Mouse (Mus musculus): ENCODE data around the gene Hint2. TPM values are rescaled to one million over a fixed set of nuclear protein-coding genes. Genes with fewer than 3 reads are reported as not detected.

Hint2 gene
- polyA plus RNA-seq (2012; rRNA removed): 45.5 and 47.2 TPM in 2 replicates

DNA sequence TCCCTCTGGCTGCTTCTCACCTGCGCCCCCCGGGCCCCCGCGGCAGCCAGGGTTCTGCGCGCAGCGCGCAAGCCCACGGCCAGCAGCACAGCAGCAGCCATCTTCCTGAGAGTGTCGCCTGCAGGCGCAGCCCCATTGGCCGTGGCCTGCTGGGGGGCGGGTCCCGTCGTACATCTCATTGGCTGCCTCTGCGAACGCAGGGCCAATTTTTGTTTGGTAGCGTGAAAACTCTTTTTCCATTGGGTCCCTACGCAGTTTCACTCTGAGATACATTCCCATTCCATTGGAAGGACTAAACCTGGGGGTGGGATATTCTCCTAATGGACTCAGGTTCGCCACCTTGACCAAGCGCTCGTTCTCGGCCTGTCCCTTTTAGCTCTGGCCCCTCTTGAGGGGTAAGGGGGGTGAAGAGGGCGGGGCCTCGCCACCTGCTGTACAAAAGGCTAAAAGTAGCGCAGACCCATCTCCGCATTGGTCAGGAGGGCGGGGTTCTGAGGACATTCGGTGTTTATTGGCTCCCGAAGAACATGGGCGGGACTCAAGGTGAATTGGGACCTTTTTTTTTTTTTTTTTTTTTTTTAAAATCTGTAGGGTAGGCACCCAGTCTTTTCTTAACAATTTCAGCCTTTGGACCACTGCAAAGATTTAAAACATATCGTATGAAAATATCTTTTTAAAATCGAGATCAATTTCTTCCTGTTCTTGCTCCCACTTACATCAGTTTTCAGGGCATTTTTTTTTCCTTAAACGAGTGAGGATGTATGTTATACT lies at the start of gene Hint2:
Gene Hint2, minus strand, starts transcription at position 128 of the 771 bp plus-strand sequence.

DNA sequence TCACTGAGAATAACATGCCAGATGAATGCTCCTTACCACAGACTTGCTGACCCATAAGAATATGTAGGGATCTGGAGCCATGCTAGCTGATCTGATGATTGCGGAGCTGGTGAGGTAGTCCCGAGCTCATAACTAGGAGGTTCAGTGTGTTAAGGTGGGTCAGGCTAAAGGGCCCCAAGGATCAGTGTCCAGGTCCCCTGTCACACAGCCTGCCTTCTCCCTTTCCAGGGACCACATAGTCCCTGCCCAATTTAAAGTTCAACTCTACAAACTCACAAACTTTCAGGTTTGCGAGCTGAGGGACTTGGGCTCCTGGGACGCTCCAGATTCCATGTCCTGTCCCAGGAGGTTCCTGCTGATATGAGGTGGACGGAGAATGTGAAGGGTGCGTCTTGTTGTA lies 44.4 kb upstream of the Hint2 start, which contains the start of gene Olfr70:
Gene Olfr70, minus strand, starts transcription at position 101 of the 400 bp plus-strand sequence.

DNA sequence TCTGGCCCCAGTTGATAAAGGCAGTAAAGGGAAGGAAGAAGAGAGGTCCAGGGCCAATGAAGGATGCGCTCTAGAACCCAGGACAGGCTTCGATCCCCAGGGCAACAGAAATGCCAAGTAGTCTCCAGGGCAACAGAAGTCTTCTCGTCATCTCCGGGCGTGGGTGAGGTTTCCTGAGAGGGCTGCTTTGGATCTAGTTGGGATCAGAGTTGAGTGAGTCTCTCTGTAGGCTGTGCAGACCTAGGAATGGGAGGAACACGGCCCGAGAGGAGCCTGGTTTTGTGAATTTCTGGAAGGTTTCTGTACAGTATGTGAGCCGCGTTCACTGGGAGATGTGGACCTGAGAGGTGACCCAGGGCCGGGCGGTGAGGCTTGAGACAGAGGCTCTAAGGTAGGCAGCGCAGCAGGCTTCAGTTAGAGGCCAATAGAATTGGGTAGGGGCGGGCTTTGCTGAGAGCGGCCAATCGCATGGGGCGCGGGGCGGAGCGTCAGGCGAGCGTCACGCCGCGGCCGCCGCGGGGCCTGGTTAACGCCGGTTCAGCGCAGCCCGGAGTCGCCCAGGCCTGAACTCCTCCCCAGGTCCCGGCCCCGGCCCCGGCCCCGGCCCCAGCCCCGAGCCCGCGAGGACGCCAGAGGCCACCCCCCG lies 12.6 kb upstream of the Hint2 start, which contains the start of the genes Tmem8b and Fam221b:
Gene Tmem8b, plus strand, starts transcription at position 190 of the 646 bp plus-strand sequence.
Gene Fam221b, minus strand, starts transcription at position 364 of the 646 bp plus-strand sequence.

DNA sequence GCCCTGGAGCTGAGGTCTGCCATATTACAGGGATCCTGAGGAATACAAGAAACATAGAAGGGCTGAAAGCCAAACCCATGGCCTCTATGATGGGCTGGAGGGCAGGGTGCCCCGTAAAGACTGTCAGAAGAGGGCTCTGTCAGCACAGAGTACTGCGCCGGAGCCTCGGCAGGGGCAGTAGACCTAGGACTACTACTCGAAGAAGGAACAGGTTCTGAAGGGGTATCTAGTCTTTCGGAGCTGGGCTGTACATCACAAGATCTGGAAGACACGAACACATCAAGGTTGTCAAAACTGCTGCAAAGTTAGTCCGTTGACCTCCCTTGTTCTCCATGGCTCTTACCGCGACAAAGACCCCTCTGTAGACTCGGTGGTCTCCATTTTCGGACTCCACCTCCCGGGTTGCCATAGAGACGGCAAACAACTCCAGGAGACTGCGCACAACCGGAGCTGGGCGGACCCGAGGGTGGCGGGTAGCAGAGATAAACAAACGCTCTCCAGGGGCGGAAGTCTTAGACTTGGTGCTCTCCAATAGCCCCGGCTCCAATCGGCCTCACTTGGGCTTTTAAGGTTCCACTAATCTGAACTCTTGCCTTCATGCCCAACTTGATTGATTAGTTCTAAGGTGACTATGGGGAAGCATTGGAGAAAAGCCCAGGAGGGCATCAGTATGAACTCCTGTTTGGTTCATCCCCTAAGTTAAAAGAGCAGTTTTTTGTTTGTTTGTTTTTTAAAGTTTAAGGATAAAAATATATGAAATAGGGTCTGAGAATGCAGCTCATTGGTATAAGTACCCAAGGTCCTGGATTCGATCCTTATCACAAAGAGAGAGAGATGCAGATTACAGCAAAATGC lies 2.9 kb downstream of the Hint2 start, which contains the start of gene Spag8:
Gene Spag8, minus strand, starts transcription at position 434 of the 855 bp plus-strand sequence.

DNA sequence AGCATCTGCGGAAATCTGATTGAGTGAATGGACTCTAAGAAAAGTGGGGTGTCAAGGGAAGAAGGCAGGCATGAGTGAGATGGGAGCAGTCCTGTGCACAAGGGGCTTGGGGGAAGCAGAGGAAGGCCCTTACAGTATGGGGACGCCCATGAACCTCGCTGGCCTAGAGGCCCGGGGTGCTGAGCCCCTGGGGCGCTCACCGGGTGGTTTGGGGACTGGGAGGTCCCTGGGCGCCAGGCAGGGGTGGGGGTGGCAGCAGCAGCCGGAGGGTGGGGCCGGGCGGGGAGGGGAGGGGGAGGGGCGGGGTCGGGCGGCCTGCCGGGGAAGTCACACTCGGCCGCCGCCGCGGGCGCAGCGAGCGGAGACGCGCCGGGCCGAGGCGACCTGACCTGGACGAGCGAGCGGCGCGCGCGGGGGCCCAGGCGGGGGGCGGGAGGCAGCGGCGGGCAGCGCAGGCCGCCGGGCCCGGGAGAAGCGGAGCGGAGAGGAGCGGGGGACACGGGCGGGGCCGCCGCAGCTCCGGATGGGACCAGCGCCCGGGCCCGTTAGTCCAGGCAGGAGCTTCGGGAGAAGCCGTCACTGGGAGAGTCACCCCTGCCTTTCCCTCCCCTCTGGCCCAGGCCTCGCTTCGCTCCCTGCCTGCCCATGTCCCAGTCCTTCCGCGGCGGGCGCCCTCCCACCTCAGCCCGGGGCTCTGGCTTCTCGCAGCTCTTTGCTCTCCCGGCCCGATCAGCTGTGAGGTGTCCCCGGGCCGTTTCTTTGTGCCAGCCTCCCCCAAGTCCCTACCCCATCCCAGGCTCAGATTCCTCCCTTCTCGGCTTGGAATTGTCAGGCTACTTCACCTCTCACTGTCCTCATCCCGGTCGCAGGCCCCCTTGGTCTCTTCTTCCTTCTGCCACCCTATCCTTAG lies 25.0 kb downstream of the Hint2 start, which contains the start of gene Npr2:
Gene Npr2, plus strand, starts transcription at position 890 of the 910 bp plus-strand sequence.

Other genes with a start within 250 kb of the Hint2 start
- 2.2 and 2.9 TPM in 2 replicates for gene Fam166b, start 227.3 kb downstream of the Hint2 start, polyA plus RNA-seq (2012; rRNA removed)
- gene Tesk1, start 214.5 kb downstream of the Hint2 start, polyA plus RNA-seq (2012; rRNA removed): 71.9 and 81.1 TPM in 2 replicates
- 0.18 and 0.72 TPM in 2 replicates for gene Cd72, start 201.8 kb downstream of the Hint2 start, polyA plus RNA-seq (2012; rRNA removed)
- gene Sit1, start 172.7 kb downstream of the Hint2 start, polyA plus RNA-seq (2012; rRNA removed): 0.09 and 0.19 TPM in 2 replicates
- 101 and 113 TPM in 2 replicates for gene Ccdc107, start 163.6 kb downstream of the Hint2 start, polyA plus RNA-seq (2012; rRNA removed)
- 10.2 and 13.0 TPM in 2 replicates for gene Arhgef39, start 156.8 kb downstream of the Hint2 start, polyA plus RNA-seq (2012; rRNA removed)
- 0.35 and 0.60 TPM in 2 replicates for gene Car9, start 149.5 kb downstream of the Hint2 start, polyA plus RNA-seq (2012; rRNA removed)
- 9.1 and 53.0 TPM in 2 replicates for gene Tpm2, start 132.7 kb downstream of the Hint2 start, polyA plus RNA-seq (2012; rRNA removed)
- 54.1 and 62.0 TPM in 2 replicates for gene Creb3, start 94.1 kb downstream of the Hint2 start, polyA plus RNA-seq (2012; rRNA removed)
- 55.2 and 59.4 TPM in 2 replicates for gene Tln1, start 93.8 kb downstream of the Hint2 start, polyA plus RNA-seq (2012; rRNA removed)
- gene Rgp1, start 77.8 kb downstream of the Hint2 start, polyA plus RNA-seq (2012; rRNA removed): 34.5 and 36.5 TPM in 2 replicates
- 94.5 and 96.8 TPM in 2 replicates for gene Gba2, start 77.6 kb downstream of the Hint2 start, polyA plus RNA-seq (2012; rRNA removed)
- not detected in 2 replicates for gene Msmp, start 72.0 kb downstream of the Hint2 start, polyA plus RNA-seq (2012; rRNA removed)
- 71.9 and 77.8 TPM in 2 replicates for gene Npr2, start 24.5 kb downstream of the Hint2 start, polyA plus RNA-seq (2012; rRNA removed)
- 6.9 and 7.0 TPM in 2 replicates for gene Spag8, start 2.9 kb downstream of the Hint2 start, polyA plus RNA-seq (2012; rRNA removed)
- gene Tmem8b, start 12.5 kb upstream of the Hint2 start, polyA plus RNA-seq (2012; rRNA removed): 18.2 and 24.2 TPM in 2 replicates
- 0.30 and 0.33 TPM in 2 replicates for gene Fam221b, start 12.7 kb upstream of the Hint2 start, polyA plus RNA-seq (2012; rRNA removed)
- gene Olfr70, start 44.3 kb upstream of the Hint2 start, polyA plus RNA-seq (2012; rRNA removed): not detected in 2 replicates
- gene Olfr71, start 53.8 kb upstream of the Hint2 start, polyA plus RNA-seq (2012; rRNA removed): not detected in 2 replicates
- 0.53 and 0.57 TPM in 2 replicates for gene Hrct1, start 70.7 kb upstream of the Hint2 start, polyA plus RNA-seq (2012; rRNA removed)
- 0.23 and 0.47 TPM in 2 replicates for gene Spaar, start 73.6 kb upstream of the Hint2 start, polyA plus RNA-seq (2012; rRNA removed)
- gene Olfr159, start 114.5 kb upstream of the Hint2 start, polyA plus RNA-seq (2012; rRNA removed): not detected in 2 replicates
- gene Olfr156, start 167.4 kb upstream of the Hint2 start, polyA plus RNA-seq (2012; rRNA removed): not detected in 2 replicates
- gene Olfr157, start 183.7 kb upstream of the Hint2 start, polyA plus RNA-seq (2012; rRNA removed): not detected in 2 replicates
- gene Olfr155, start 195.1 kb upstream of the Hint2 start, polyA plus RNA-seq (2012; rRNA removed): not detected in 2 replicates
- gene Reck, start 219.1 kb upstream of the Hint2 start, polyA plus RNA-seq (2012; rRNA removed): 9.9 and 10.3 TPM in 2 replicates

Measured in central nervous system, embryonic 18 days (tissue).